Mouse (Mus musculus) small intestine, adult 2 months (tissue): Measurements from ENCODE around the gene Ehf.

Source experiments
- CTCF ChIP-seq: fragments of 200-500 bp; IDR thresholded peaks from 2 replicates; pipeline ENCODE4 v1.5.1; 2012; ENCODE audit warnings: low read depth, mild to moderate bottlenecking, control low read depth, inconsistent platforms, low read length, moderate library complexity, mixed read lengths; ENCODE audit not compliant: insufficient replicate concordance, insufficient read length; ENCODE audit errors: extremely low read depth
- POLR2A ChIP-seq: fragments of 200-500 bp; IDR thresholded peaks from 2 replicates; pipeline ENCODE4 v1.6.1; 2012; ENCODE audit warnings: low read depth, mild to moderate bottlenecking, control low read depth, inconsistent platforms, low read length, moderate library complexity

GRCm38 (mm10) chr2:103303132-103303531, at the start of gene Ehf:
- TF ChIP-seq CTCF (no peak), POLR2A (no peak; the same call in 1 of the 2 replicates)
